In the genomic region with DNA sequence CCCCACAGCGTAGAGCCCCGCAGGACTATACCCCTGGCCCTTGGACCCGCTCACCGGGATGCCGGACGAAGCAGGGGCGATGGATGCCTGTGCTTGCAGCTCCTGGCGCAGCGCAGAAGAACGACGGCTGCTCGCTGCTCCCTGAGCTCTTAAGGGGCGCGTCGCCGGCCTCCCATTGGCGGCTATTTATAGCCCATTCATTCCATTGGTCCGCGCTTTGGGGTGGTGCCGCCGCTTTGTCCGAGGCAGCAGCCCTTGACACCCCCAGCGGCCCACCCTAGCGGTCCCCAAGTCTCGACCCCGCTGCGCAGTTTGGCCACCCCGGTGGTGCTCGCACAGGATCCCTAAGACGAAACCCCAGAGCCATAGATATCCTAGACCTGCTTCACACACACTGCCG, we compare ENCODE assay signal across 8 mouse cellular contexts. TPM values are rescaled to one million over a fixed set of nuclear protein-coding genes. Genes with fewer than 3 reads are reported as not detected.
DNase-seq lines count a peak whose midpoint lies in the region; ATAC-seq and TF ChIP-seq lines count a peak whose summit lies in the region.

Gene Ckb (minus strand): TSS at position 163 of the 400 bp plus-strand sequence.

- intact Hi-C loops in heart, postnatal 14 days (cut with DNase I): no loop called here

- H3K9me3 ChIP-seq in forebrain, postnatal 0 days (ENCODE audit: low read length): no peaks in the 10 kb centered on the region
- no peaks in the 10 kb centered on the region for H3K9me3 ChIP-seq in liver, embryonic 12.5 days (replicated peaks)

- peak within 1 kb of the TSS; percentile 91 for H3K27ac ChIP-seq in forebrain, postnatal 0 days (ENCODE audit: low read depth, low read length)
- no peak within 1 kb of the TSS for H3K27ac ChIP-seq in liver, embryonic 12.5 days

- H3K9ac ChIP-seq in forebrain, postnatal 0 days: peak within 1 kb of the TSS; percentile 97
- peak within 1 kb of the TSS; percentile 46 for H3K9ac ChIP-seq in liver, embryonic 12.5 days

- WGBS in forebrain, postnatal 0 days: 4% methylated on average over 31 of the region's 31 CpGs
- WGBS in liver, embryonic 12.5 days (ENCODE audit: insufficient replicate concordance): under 1% methylated on average over 31 of the region's 31 CpGs

- H3K36me3 ChIP-seq in forebrain, postnatal 0 days (ENCODE audit: insufficient read depth): peaks cover 10% of the 10 kb centered on the region; the same call in 1 of the 2 replicates
- no peaks in the 10 kb centered on the region for H3K36me3 ChIP-seq in liver, embryonic 12.5 days

- DNase-seq in ES-CJ7 (ENCODE audit: low read depth, low spot score): peak; percentile 89
- peak; percentile 93 for DNase-seq in cerebellum, adult 11 months
- peak; percentile 96 for DNase-seq in forebrain, postnatal 0 days
- peak; percentile 83 to 84 for DNase-seq in heart, postnatal 14 days
- DNase-seq in kidney, postnatal 4 days: peak; percentile 81 to 87
- DNase-seq in neural tube, embryonic 10.5 days (ENCODE audit: extremely low spot score, low spot score): peak; percentile 89
- DNase-seq in thymus, postnatal 14 days: peak; percentile 58

- peak; percentile 91 for ATAC-seq in forebrain, postnatal 0 days
- ATAC-seq in liver, embryonic 12.5 days: peak; percentile 28

- peaks cover 22% of the 10 kb centered on the region for H3K4me1 ChIP-seq in forebrain, postnatal 0 days (ENCODE audit: insufficient read depth)
- H3K4me1 ChIP-seq in liver, embryonic 12.5 days: peaks cover 67% of the 10 kb centered on the region

- H3K4me3 ChIP-seq in forebrain, postnatal 0 days (ENCODE audit: low read depth, low read length): peak within 1 kb of the TSS; percentile 82
- H3K4me3 ChIP-seq in liver, embryonic 12.5 days: peak within 1 kb of the TSS; percentile 53

- H3K27me3 ChIP-seq in forebrain, postnatal 0 days (ENCODE audit: insufficient read depth, low read length): no peaks in the 10 kb centered on the region
- peaks cover 77% of the 10 kb centered on the region for H3K27me3 ChIP-seq in liver, embryonic 12.5 days (replicated peaks)

- TF ChIP-seq CTCF in forebrain, postnatal 0 days (IDR thresholded peaks at IDR 0.05; ENCODE audit: low read depth): peak; percentile 26; the same call in 1 of the 2 replicates

- peak within 1 kb of the TSS; percentile 93 for H3K4me2 ChIP-seq in forebrain, postnatal 0 days (ENCODE audit: low read depth)
- H3K4me2 ChIP-seq in liver, embryonic 12.5 days: peak within 1 kb of the TSS; percentile 74

RNA-seq across cellular contexts. Expression of gene Ckb, which starts in this region (rescaled TPM):
- total RNA-seq in forebrain, postnatal 0 days (2014; rRNA removed): 1,430 and 1,456 TPM in 2 replicates
- 1,561 and 1,650 TPM in 2 replicates for polyA plus RNA-seq in forebrain, postnatal 0 days (2015; fragmentation: Nextera tagmentation; extraction: Ambion mirVana)
- 100 to 1,000 TPM in 1 of 2 experiments, 10 to 100 TPM in 1; 98.4 to 117 TPM for total RNA-seq in heart, postnatal 14 days (2021)
- polyA plus RNA-seq in liver, embryonic 12.5 days (2016; fragmentation: Nextera tagmentation; extraction: Ambion mirVana): 54.1 and 54.6 TPM in 2 replicates

Comparison
In these comparisons a context has a peak if more than half of its experiments do, and no peak if none do; other contexts are left out.
1. RNA of gene Ckb (total RNA-seq): 1,430 to 1,456 TPM in forebrain, postnatal 0 days; 98.4 to 117 TPM in heart, postnatal 14 days; every median in the first group is over 10 times any median in the second.
2. RNA of gene Ckb (polyA plus RNA-seq): 1,561 to 1,650 TPM in forebrain, postnatal 0 days; 54.1 to 54.6 TPM in liver, embryonic 12.5 days; every median in the first group is over 10 times any median in the second.
3. Peak in every context shown above with its lines, with median percentiles within 50 percentile points of each other: DNase-seq.